Mouse (Mus musculus) 3134 (cell line): ENCODE measurements around the gene Kcns3.
A peak's percentile ranks its signal among the peaks of the same experiment; 100 is the strongest.

Experiments used
- DNase-seq: peaks from one replicate; pipeline ENCODE4 v3.0.0-alpha.2; 2011; ENCODE audit warnings: low spot score; ENCODE audit not compliant: insufficient read length; ENCODE audit errors: extremely low read depth

The Kcns3 gene

GRCm38 (mm10) chr12:11151015-11151414 lies at the start of gene Kcns3:
TSS of gene Kcns3 (minus strand) at chr12:11151056.
- DNase-seq, result no peak

GRCm38 (mm10) chr12:11198551-11198950 lies 47.7 kb upstream of the Kcns3 start:
- no peak for DNase-seq

- DNase-seq, result no peak
Observed at GRCm38 (mm10) chr12:11198026-11198425, 47.2 kb upstream of the Kcns3 start.

GRCm38 (mm10) chr12:11196830-11197229 lies 46.0 kb upstream of the Kcns3 start:
- DNase-seq, result no peak

GRCm38 (mm10) chr12:11196142-11196597 lies 45.3 kb upstream of the Kcns3 start:
- peak; percentile 29 for DNase-seq

- DNase-seq, result no peak
Observed at GRCm38 (mm10) chr12:11195031-11195430, 44.2 kb upstream of the Kcns3 start.

- DNase-seq, result peak; percentile 22
Observed at GRCm38 (mm10) chr12:11178486-11179154, 27.8 kb upstream of the Kcns3 start.

GRCm38 (mm10) chr12:11177408-11178394 lies 26.8 kb upstream of the Kcns3 start:
- DNase-seq, result no peak

GRCm38 (mm10) chr12:11158670-11159069 lies 7.8 kb upstream of the Kcns3 start:
- DNase-seq, result no peak

- no peak for DNase-seq
Observed at GRCm38 (mm10) chr12:11155123-11155522, 4.3 kb upstream of the Kcns3 start.

- DNase-seq, result no peak
Observed at GRCm38 (mm10) chr12:11153587-11153986, 2.7 kb upstream of the Kcns3 start.

- peak; percentile 0 for DNase-seq
Observed at GRCm38 (mm10) chr12:11150192-11150935, 492 bp downstream of the Kcns3 start.

GRCm38 (mm10) chr12:11149421-11150191 lies 1.2 kb downstream of the Kcns3 start:
- DNase-seq, result peak; percentile 5

- DNase-seq, result no peak
Observed at GRCm38 (mm10) chr12:11149121-11149420, 1.8 kb downstream of the Kcns3 start.

GRCm38 (mm10) chr12:11144894-11145293 lies 6.0 kb downstream of the Kcns3 start:
- no peak for DNase-seq

- no peak for DNase-seq
Observed at GRCm38 (mm10) chr12:11132418-11132817, 18.4 kb downstream of the Kcns3 start.

- DNase-seq, result no peak
Observed at GRCm38 (mm10) chr12:11129188-11129587, 21.7 kb downstream of the Kcns3 start.

- no peak for DNase-seq
Observed at GRCm38 (mm10) chr12:11126186-11126759, 24.6 kb downstream of the Kcns3 start.

GRCm38 (mm10) chr12:11101565-11101964 lies 49.3 kb downstream of the Kcns3 start:
- DNase-seq, result no peak
